Mouse (Mus musculus): Measurements from ENCODE around the gene Gpatch2l. TPM values are rescaled to one million over a fixed set of nuclear protein-coding genes. Genes with fewer than 3 reads are reported as not detected.

Gene Gpatch2l
- polyA plus RNA-seq (2014; fragmentation: Nextera tagmentation; extraction: Ambion mirVana), result 14.6 and 17.5 TPM in 2 replicates

DNA sequence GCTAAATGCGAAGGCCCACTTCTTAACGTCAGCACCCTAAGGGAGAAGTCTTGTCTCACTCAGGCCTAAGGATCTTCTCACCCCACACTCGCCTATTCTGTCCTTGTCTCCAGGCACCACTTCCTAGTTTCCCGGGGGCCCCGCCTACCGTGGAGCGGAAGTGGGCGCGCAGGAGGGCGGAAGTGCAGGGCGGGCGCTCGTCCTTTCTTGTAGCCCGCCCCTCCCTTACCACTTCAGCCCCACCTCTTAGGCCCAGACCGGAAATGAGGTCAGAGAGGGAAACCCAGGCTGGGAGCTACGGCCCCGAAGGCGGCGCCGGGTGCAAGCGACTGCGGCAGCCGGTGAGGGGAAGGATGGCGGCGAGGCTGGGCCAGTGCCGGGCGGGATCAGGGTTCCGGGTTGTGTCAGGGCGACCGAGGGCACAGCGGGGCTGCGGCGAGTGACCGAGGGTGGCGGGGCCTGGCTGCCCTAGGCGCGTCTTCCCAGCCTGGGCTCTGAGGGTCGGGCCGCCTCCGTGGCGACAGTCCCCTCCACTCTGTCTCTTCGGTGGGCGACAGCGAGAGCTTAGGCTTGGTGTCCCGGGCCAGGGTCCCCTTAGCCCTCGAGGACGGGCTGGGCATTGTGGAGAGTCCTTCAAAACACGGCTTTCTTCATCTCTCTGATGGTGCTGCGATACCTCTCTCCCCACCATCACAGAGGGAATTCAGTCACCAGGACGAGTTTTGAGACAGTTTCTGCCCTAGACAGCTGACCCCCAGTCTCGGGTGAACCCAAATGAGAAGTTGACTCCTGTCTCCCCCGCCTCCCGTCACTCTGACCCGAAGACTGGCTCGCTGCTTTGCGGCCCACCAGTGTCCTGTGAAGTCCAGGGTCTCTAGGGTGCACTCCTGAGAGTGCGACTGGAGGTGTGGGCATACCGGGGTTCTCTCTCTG is at the start of gene Gpatch2l:
TSS of gene Gpatch2l (plus strand) at position 255 of the 933 bp plus-strand sequence.
- Histone ChIP-seq H3K27me3 (ENCODE audit: control insufficient read depth, insufficient read depth, low read length) (no peaks in the 10 kb centered on the region), H3K36me3 (ENCODE audit: control insufficient read depth, insufficient read depth, low read length) (peaks cover 4% of the 10 kb centered on the region; the same call in 1 of the 2 replicates), H3K27ac (replicated peaks; ENCODE audit: low read depth, low read length) (0 out of 2 replicates have a peak within 1 kb of the TSS, but pooled peaks have one; percentile 31), H3K4me1 (ENCODE audit: control insufficient read depth, insufficient read depth, low read length) (0 out of 2 replicates have a peak, but pooled peaks cover 4% of the 10 kb centered on the region), H3K4me2 (ENCODE audit: low read depth, severe bottlenecking) (peak within 1 kb of the TSS; percentile 73), H3K9me3 (ENCODE audit: control insufficient read depth, low read length) (no peaks in the 10 kb centered on the region), H3K4me3 (ENCODE audit: low read depth, low read length) (peak within 1 kb of the TSS; percentile 71), H3K9ac (ENCODE audit: low read length) (peak within 1 kb of the TSS; percentile 70)
- peak; percentile 96 for DNase-seq (ENCODE audit: low spot score)
- ATAC-seq (ENCODE audit: insufficient number of reproducible peaks, low FRiP score, low TSS enrichment, low read depth), result peak; percentile 98
- WGBS, result under 1% methylated on average over 56 of the region's 58 CpGs

DNA sequence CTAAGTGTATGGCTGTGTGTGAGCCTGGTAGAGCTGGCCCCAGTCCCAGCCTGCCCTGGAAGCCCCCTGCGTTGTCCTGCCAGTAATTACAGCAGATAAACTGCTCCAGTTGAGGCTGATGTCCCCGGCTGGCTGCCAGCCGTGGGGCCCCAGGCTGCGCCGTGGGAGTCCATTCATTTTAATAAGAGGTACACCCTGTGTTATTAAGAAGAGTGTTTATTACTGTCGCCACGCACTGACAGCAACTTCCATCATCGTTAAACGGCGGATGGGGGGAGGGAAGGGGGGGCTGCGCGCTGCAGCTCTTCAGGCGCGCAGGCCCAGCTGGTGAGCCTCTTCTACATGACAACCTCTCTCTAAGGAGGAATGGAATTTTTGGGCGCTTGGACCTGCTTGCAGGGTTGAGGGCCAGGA is 49.6 kb upstream of the Gpatch2l start:
- no peaks in the 10 kb centered on the region for H3K36me3 ChIP-seq (ENCODE audit: control insufficient read depth, insufficient read depth, low read length)
- WGBS, result 28% methylated on average over 15 of the region's 15 CpGs
- DNase-seq (ENCODE audit: low spot score) (no peak), ATAC-seq (ENCODE audit: insufficient number of reproducible peaks, low FRiP score, low TSS enrichment, low read depth) (no peak)
- no peak overlapping the region for H3K9ac ChIP-seq (ENCODE audit: low read length)
- no peak overlapping the region for H3K4me2 ChIP-seq (ENCODE audit: low read depth, severe bottlenecking)
- H3K4me1 ChIP-seq (ENCODE audit: control insufficient read depth, insufficient read depth, low read length), result no peaks in the 10 kb centered on the region
- H3K27ac ChIP-seq (replicated peaks; ENCODE audit: low read depth, low read length), result no peak overlapping the region
- no peak overlapping the region for H3K4me3 ChIP-seq (ENCODE audit: low read depth, low read length)
- 0 out of 2 replicates have a peak, but pooled peaks cover 2% of the 10 kb centered on the region for H3K27me3 ChIP-seq (ENCODE audit: control insufficient read depth, insufficient read depth, low read length)
- no peaks in the 10 kb centered on the region for H3K9me3 ChIP-seq (ENCODE audit: control insufficient read depth, low read length)

DNA sequence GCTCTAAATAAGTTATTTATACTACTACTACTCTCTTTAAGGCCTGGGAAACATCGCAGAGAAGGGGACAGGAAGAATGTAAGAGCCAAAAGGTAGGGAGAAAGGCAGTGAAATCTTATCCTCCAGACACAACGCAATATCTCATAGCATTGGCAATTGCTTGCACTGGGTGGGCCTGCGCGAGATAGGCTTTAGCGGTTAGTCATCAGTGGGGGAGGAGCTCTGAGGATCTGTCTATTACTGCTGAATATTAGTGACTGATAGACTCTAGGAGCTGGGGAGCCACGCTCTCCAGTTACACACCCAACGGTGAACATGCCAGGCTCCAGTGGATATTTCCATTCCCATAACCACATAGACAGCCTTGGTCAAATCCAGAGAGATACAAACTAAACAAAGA is 44.7 kb upstream of the Gpatch2l start:
- Histone ChIP-seq H3K27me3 (ENCODE audit: control insufficient read depth, insufficient read depth, low read length) (no peaks in the 10 kb centered on the region), H3K27ac (replicated peaks; ENCODE audit: low read depth, low read length) (no peak overlapping the region), H3K4me1 (ENCODE audit: control insufficient read depth, insufficient read depth, low read length) (no peaks in the 10 kb centered on the region), H3K9ac (ENCODE audit: low read length) (no peak overlapping the region), H3K4me2 (ENCODE audit: low read depth, severe bottlenecking) (no peak overlapping the region), H3K36me3 (ENCODE audit: control insufficient read depth, insufficient read depth, low read length) (no peaks in the 10 kb centered on the region), H3K4me3 (ENCODE audit: low read depth, low read length) (no peak overlapping the region), H3K9me3 (ENCODE audit: control insufficient read depth, low read length) (no peaks in the 10 kb centered on the region)
- DNase-seq (ENCODE audit: low spot score) (no peak), ATAC-seq (ENCODE audit: insufficient number of reproducible peaks, low FRiP score, low TSS enrichment, low read depth) (no peak)
- WGBS, result 96% methylated on average over 7 of the region's 7 CpGs

DNA sequence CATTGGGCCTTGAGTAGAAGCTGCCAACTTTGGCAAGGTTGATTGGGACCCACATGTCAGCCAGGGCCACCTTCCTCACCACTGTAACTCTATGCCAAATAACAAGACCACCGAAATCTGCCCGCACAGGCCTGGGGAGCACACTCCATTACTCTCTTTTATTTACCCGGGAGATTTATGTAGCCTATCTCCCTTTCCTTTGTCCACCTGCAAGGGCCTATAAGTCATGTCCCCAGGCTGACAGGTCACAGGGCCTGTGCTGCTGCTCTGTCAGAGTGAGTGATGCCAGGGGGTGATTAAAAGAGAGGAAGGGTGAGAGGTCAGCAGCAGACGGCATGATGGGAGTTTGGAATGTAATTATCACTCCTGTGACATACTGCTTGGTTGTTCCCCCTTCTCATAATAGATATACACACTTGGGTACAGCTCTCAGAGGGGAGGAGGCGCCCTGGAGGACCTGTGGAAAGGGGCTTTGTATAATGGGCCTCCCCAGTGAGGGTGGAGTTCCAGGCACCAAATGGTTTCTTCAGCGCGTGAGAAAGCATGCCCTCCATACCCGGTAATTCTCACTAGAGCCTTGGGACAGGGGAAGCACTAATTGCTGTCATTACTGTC is 38.1 kb upstream of the Gpatch2l start:
- H3K9ac ChIP-seq (ENCODE audit: low read length), result no peak overlapping the region
- no peaks in the 10 kb centered on the region for H3K36me3 ChIP-seq (ENCODE audit: control insufficient read depth, insufficient read depth, low read length)
- H3K4me1 ChIP-seq (ENCODE audit: control insufficient read depth, insufficient read depth, low read length), result no peaks in the 10 kb centered on the region
- H3K9me3 ChIP-seq (ENCODE audit: control insufficient read depth, low read length), result no peaks in the 10 kb centered on the region
- H3K27me3 ChIP-seq (ENCODE audit: control insufficient read depth, insufficient read depth, low read length), result no peaks in the 10 kb centered on the region
- no peak overlapping the region for H3K27ac ChIP-seq (replicated peaks; ENCODE audit: low read depth, low read length)
- WGBS, result 8% methylated on average over 8 of the region's 8 CpGs
- ATAC-seq (ENCODE audit: insufficient number of reproducible peaks, low FRiP score, low TSS enrichment, low read depth), result no peak
- no peak overlapping the region for H3K4me2 ChIP-seq (ENCODE audit: low read depth, severe bottlenecking)
- DNase-seq (ENCODE audit: low spot score), result no peak
- H3K4me3 ChIP-seq (ENCODE audit: low read depth, low read length), result no peak overlapping the region

DNA sequence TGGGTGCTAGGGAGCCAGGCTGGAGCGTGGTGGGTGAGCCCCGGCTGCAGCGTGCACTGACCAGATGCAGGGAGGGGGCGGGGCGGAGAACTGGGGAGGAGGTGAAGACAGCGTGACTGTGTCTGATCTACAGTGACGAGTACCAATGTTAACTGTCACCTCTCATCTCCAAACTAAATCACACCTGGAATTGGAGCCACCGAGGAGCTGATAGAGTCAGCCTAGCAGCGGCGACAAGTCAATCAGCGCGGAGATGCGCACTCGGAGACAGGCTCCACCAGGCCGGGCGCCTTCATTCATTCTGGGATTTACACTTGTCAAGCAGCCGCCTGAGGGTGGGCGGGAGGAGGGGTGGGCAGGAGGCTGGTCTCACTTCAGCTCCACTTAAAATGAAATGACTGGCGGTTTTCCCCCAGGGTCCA is 30.5 kb upstream of the Gpatch2l start:
- Histone ChIP-seq H3K9me3 (ENCODE audit: control insufficient read depth, low read length) (no peaks in the 10 kb centered on the region), H3K4me2 (ENCODE audit: low read depth, severe bottlenecking) (no peak overlapping the region; the same call in 1 of the 2 replicates), H3K4me3 (ENCODE audit: low read depth, low read length) (no peak overlapping the region), H3K27ac (replicated peaks; ENCODE audit: low read depth, low read length) (no peak overlapping the region), H3K27me3 (ENCODE audit: control insufficient read depth, insufficient read depth, low read length) (peaks cover 46% of the 10 kb centered on the region), H3K4me1 (ENCODE audit: control insufficient read depth, insufficient read depth, low read length) (no peaks in the 10 kb centered on the region), H3K9ac (ENCODE audit: low read length) (no peak overlapping the region), H3K36me3 (ENCODE audit: control insufficient read depth, insufficient read depth, low read length) (no peaks in the 10 kb centered on the region)
- no peak for ATAC-seq (ENCODE audit: insufficient number of reproducible peaks, low FRiP score, low TSS enrichment, low read depth)
- 1% methylated on average over 19 of the region's 19 CpGs for WGBS
- no peak for DNase-seq (ENCODE audit: low spot score)

DNA sequence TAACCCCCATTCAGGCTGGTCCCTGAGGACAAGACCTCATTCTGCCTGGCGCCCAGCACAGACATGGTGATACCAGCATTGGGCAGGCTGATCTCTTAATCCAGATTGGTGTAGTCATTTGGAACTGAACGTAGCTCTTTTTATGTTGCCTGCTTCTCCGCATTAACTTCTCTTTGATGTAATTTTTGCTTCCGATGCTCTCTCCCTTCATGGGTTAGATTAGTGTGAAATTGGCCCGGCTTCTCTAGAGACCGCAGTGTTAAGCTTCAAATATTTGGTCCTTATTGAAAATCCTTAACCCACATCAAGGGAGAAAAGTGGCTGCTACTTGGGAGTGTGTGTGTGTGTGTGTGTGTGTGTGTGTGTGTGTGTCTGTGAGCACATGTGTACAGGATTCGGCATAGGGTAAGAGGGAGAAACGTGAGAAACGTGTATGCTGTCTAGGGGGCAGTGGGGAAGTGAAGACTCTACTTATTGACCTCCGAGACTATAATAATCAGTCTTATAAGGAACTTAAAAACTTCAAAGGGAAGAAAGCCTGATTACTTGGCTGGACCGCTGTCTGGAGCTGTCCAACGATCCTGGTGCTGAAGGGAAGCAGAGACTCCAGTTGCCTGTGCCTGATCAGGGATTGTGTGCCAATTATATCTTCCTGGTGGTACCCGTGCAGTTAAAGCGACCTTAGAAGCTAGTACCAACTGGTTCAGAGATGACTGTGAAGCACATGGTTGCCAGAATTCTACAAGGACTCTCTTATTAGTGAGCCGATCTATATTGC is 28.8 kb upstream of the Gpatch2l start:
- WGBS, result 39% methylated on average over 15 of the region's 15 CpGs
- no peaks in the 10 kb centered on the region for H3K9me3 ChIP-seq (ENCODE audit: control insufficient read depth, low read length)
- DNase-seq (ENCODE audit: low spot score), result peak; percentile 90
- H3K36me3 ChIP-seq (ENCODE audit: control insufficient read depth, insufficient read depth, low read length), result no peaks in the 10 kb centered on the region
- H3K4me2 ChIP-seq (ENCODE audit: low read depth, severe bottlenecking), result no peak overlapping the region
- no peak overlapping the region for H3K4me3 ChIP-seq (ENCODE audit: low read depth, low read length)
- H3K9ac ChIP-seq (ENCODE audit: low read length), result no peak overlapping the region
- no peak overlapping the region for H3K27ac ChIP-seq (replicated peaks; ENCODE audit: low read depth, low read length)
- H3K4me1 ChIP-seq (ENCODE audit: control insufficient read depth, insufficient read depth, low read length), result 0 out of 2 replicates have a peak, but pooled peaks cover 3% of the 10 kb centered on the region
- peaks cover 54% of the 10 kb centered on the region for H3K27me3 ChIP-seq (ENCODE audit: control insufficient read depth, insufficient read depth, low read length)
- ATAC-seq (ENCODE audit: insufficient number of reproducible peaks, low FRiP score, low TSS enrichment, low read depth), result no peak

DNA sequence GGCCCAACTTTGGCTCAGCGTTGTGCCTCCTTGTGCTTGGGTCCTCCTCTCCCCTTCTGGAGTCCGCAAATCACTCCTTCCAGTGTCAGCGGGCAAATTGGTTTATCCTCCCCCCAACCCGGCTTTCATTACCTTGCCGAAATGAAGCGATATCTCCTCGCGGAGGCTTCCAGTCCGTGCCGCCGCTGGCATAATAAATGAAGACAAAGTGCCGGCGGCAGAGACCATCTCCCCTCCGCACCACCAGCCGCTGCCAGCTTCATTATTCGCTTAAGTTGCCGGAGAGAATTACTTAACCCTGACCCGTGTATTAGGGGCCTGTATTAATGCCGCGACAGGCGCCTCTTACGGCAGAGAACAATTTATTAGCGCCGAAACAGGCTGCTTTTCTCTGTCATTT is 27.5 kb upstream of the Gpatch2l start:
- Histone ChIP-seq H3K27ac (replicated peaks; ENCODE audit: low read depth, low read length) (no peak overlapping the region), H3K27me3 (ENCODE audit: control insufficient read depth, insufficient read depth, low read length) (peaks cover 54% of the 10 kb centered on the region), H3K9me3 (ENCODE audit: control insufficient read depth, low read length) (no peaks in the 10 kb centered on the region), H3K4me3 (ENCODE audit: low read depth, low read length) (no peak overlapping the region), H3K9ac (ENCODE audit: low read length) (no peak overlapping the region), H3K4me2 (ENCODE audit: low read depth, severe bottlenecking) (no peak overlapping the region), H3K36me3 (ENCODE audit: control insufficient read depth, insufficient read depth, low read length) (no peaks in the 10 kb centered on the region), H3K4me1 (ENCODE audit: control insufficient read depth, insufficient read depth, low read length) (0 out of 2 replicates have a peak, but pooled peaks cover 3% of the 10 kb centered on the region)
- ATAC-seq (ENCODE audit: insufficient number of reproducible peaks, low FRiP score, low TSS enrichment, low read depth), result no peak
- no peak for DNase-seq (ENCODE audit: low spot score)
- WGBS, result 7% methylated on average over 24 of the region's 24 CpGs

All from limb, embryonic 11.5 days (tissue).